Mouse (Mus musculus) activated CD4-positive, CD25-positive, alpha-beta regulatory T cell, adult 4 months (primary cell): ENCODE data around the gene Ccm2. TPM values are rescaled to one million over a fixed set of nuclear protein-coding genes. Genes with fewer than 3 reads are reported as not detected.
"Not testable (repeated sequence)": the region's sequence is repeated elsewhere in the genome, so short reads cannot be mapped to it uniquely, and the experiment has no call there.

Experiments used
- ATAC-seq: one replicate; pipeline ENCODE4 v1.8.0; 2017
- polyA plus RNA-seq, 2 experiments: library from polyadenylated mRNA; unstranded; fragments of 100-300 nt; shearing (Covaris generic); gene quantifications; one replicate each; pipeline ENCODE4 v1.2.1; 2017

Ccm2 gene
- polyA plus RNA-seq = 100 to 1,000 TPM; 136 TPM

- ATAC-seq = peak; percentile 74
These were observed at the start of gene Ccm2 for GRCm38 (mm10) chr11:6546205-6547013. TSS of gene Ccm2 (plus strand) at chr11:6546887.

GRCm38 (mm10) chr11:6497311-6497948 lies 49.3 kb upstream of the Ccm2 start:
- ATAC-seq = peak; percentile 71

- ATAC-seq = no peak
These were observed 44.2 kb upstream of the Ccm2 start for GRCm38 (mm10) chr11:6502506-6502905.

- no peak for ATAC-seq
These were observed 42.5 kb upstream of the Ccm2 start for GRCm38 (mm10) chr11:6504226-6504625.

- no peak for ATAC-seq
These were observed 42.0 kb upstream of the Ccm2 start for GRCm38 (mm10) chr11:6504689-6505088.

GRCm38 (mm10) chr11:6506516-6506915 lies 40.2 kb upstream of the Ccm2 start:
- ATAC-seq = no peak

GRCm38 (mm10) chr11:6508269-6508876 lies 38.3 kb upstream of the Ccm2 start:
- ATAC-seq = no peak

GRCm38 (mm10) chr11:6514837-6515236 lies 31.9 kb upstream of the Ccm2 start:
- ATAC-seq = no peak

- peak; percentile 50 for ATAC-seq
These were observed 27.1 kb upstream of the Ccm2 start for GRCm38 (mm10) chr11:6519491-6520033.

- peak; percentile 77 for ATAC-seq
These were observed 26.0 kb upstream of the Ccm2 start, which contains the start of gene Myo1g for GRCm38 (mm10) chr11:6520507-6521173. TSS of gene Myo1g (minus strand) at chr11:6520965.

GRCm38 (mm10) chr11:6522782-6523525 lies 23.7 kb upstream of the Ccm2 start:
- ATAC-seq = peak; percentile 18

GRCm38 (mm10) chr11:6523662-6524088 lies 23.0 kb upstream of the Ccm2 start:
- no peak for ATAC-seq

- no peak for ATAC-seq
These were observed 22.4 kb upstream of the Ccm2 start for GRCm38 (mm10) chr11:6524165-6524879.

- ATAC-seq = no peak
These were observed 21.8 kb upstream of the Ccm2 start for GRCm38 (mm10) chr11:6524880-6525238.

GRCm38 (mm10) chr11:6525241-6525640 lies 21.4 kb upstream of the Ccm2 start:
- ATAC-seq = no peak

GRCm38 (mm10) chr11:6526526-6527255 lies 20.0 kb upstream of the Ccm2 start:
- not testable (repeated sequence) for ATAC-seq

- no peak for ATAC-seq
These were observed 19.2 kb upstream of the Ccm2 start for GRCm38 (mm10) chr11:6527256-6528185.

- peak; percentile 96 for ATAC-seq
These were observed 18.3 kb upstream of the Ccm2 start for GRCm38 (mm10) chr11:6528186-6529006.
